Mouse (Mus musculus) CH12.LX (cell line): ENCODE measurements around the gene Atp1a1. TPM values are rescaled to one million over a fixed set of nuclear protein-coding genes. Genes with fewer than 3 reads are reported as not detected.

Experiments
- DNase-seq: peaks from one replicate; pipeline ENCODE4 v3.0.0-alpha.2; 2013; ENCODE audit errors: extremely low read depth
- H3K27ac ChIP-seq: 2 replicates; pipeline ENCODE4 v1.5.1; 2012; ENCODE audit warnings: low read depth, mild to moderate bottlenecking, control low read depth, moderate library complexity; ENCODE audit not compliant: insufficient read depth
- H3K27me3 ChIP-seq: replicated peaks from 2 replicates; pipeline ENCODE3; 2012; ENCODE audit warnings: inconsistent platforms
- H3K36me3 ChIP-seq, 2 experiments: replicated peaks in 1 of 2; 2 replicates each; pipeline versions ENCODE3 to v1.6.1; 2012; ENCODE audit warnings: inconsistent platforms in 1 of 2, low read length in 1 of 2, mild to moderate bottlenecking in 1 of 2, mixed read lengths in 1 of 2, moderate library complexity in 1 of 2; ENCODE audit not compliant: control insufficient read depth in 1 of 2, insufficient read depth in 1 of 2
- H3K4me1 ChIP-seq, 2 experiments: 2 replicates each; pipeline ENCODE4 v1.6.1; 2012; ENCODE audit warnings: inconsistent platforms in 1 of 2, moderate library complexity in 1 of 2; ENCODE audit not compliant: insufficient read depth in 2 of 2, control insufficient read depth in 1 of 2
- H3K4me2 ChIP-seq: 2 replicates; pipeline ENCODE4 v1.6.1; 2012; ENCODE audit warnings: low read depth, mild to moderate bottlenecking, control low read depth; ENCODE audit not compliant: poor library complexity, insufficient read depth, severe bottlenecking
- H3K4me3 ChIP-seq, 3 experiments: fragments of 150-350 bp in 1 of 3; sonication (generic) in 1 of 3; replicated peaks in 1 of 3; 2 replicates each; pipeline versions ENCODE3 to v1.5.1; 2011 to 2012; ENCODE audit warnings: low read depth in 2 of 3, low read length in 2 of 3, mild to moderate bottlenecking in 2 of 3, moderate library complexity in 2 of 3, control low read depth in 1 of 3, improper control_type of control experiment in 1 of 3, inconsistent platforms in 1 of 3, mixed read lengths in 1 of 3; ENCODE audit not compliant: poor library complexity in 1 of 3
- H3K79me2 ChIP-seq: replicated peaks from 2 replicates; pipeline ENCODE4 v1.6.1; 2012; ENCODE audit warnings: mild to moderate bottlenecking, moderate library complexity; ENCODE audit not compliant: control insufficient read depth, poor library complexity, insufficient read depth, severe bottlenecking; ENCODE audit errors: extremely low read depth
- H3K9ac ChIP-seq: 2 replicates; pipeline ENCODE4 v1.6.1; 2012; ENCODE audit warnings: low read depth, mild to moderate bottlenecking, control low read depth, moderate library complexity; ENCODE audit not compliant: insufficient read depth
- H3K9me3 ChIP-seq: replicated peaks from 2 replicates; pipeline ENCODE3; 2012; ENCODE audit warnings: low read length, inconsistent platforms, mixed read lengths
- BHLHE40 ChIP-seq: IDR thresholded peaks from 2 replicates; pipeline ENCODE4 v1.6.1; 2011; ENCODE audit warnings: mild to moderate bottlenecking, low read depth, low read length, improper control_type of control experiment
- CHD1 ChIP-seq: IDR thresholded peaks from 2 replicates; pipeline ENCODE4 v1.6.1; 2012; ENCODE audit warnings: low read depth, low read length, improper control_type of control experiment, inconsistent platforms
- CHD2 ChIP-seq: IDR thresholded peaks from 2 replicates; pipeline ENCODE4 v1.6.1; 2011; ENCODE audit warnings: low read length, improper control_type of control experiment
- E2F4 ChIP-seq: IDR thresholded peaks from 2 replicates; pipeline ENCODE4 v1.6.1; 2011; ENCODE audit warnings: low read depth, low read length, improper control_type of control experiment; ENCODE audit not compliant: insufficient replicate concordance
- ELF1 ChIP-seq: IDR thresholded peaks from 2 replicates; pipeline ENCODE4 v1.6.1; 2014; ENCODE audit warnings: low read depth, mild to moderate bottlenecking, inconsistent platforms, low read length, improper control_type of control experiment
- EP300 ChIP-seq: IDR thresholded peaks from 2 replicates; pipeline ENCODE4 v1.6.1; 2011; ENCODE audit warnings: low read length, improper control_type of control experiment
- ETS1 ChIP-seq: conservative IDR thresholded peaks from 2 replicates; pipeline ENCODE4 v1.6.1; 2012; ENCODE audit warnings: low read depth, mild to moderate bottlenecking, inconsistent platforms, low read length, improper control_type of control experiment, moderate library complexity
- KAT2A ChIP-seq: IDR thresholded peaks from 2 replicates; pipeline ENCODE4 v1.6.1; 2012; ENCODE audit warnings: low read length, improper control_type of control experiment, inconsistent platforms; ENCODE audit not compliant: insufficient replicate concordance
- MAFK ChIP-seq: IDR thresholded peaks from 2 replicates; pipeline ENCODE4 v1.6.1; 2011; ENCODE audit warnings: low read length, improper control_type of control experiment; ENCODE audit not compliant: insufficient replicate concordance
- MEF2A ChIP-seq: IDR thresholded peaks from 2 replicates; pipeline ENCODE4 v1.6.1; 2014; ENCODE audit warnings: low read depth, mild to moderate bottlenecking, inconsistent platforms, low read length, improper control_type of control experiment, borderline replicate concordance
- MXI1 ChIP-seq: IDR thresholded peaks from 2 replicates; pipeline ENCODE4 v1.6.1; 2011; ENCODE audit warnings: mild to moderate bottlenecking, low read depth, low read length, improper control_type of control experiment
- MYC ChIP-seq: IDR thresholded peaks from 2 replicates; pipeline ENCODE4 v1.6.1; 2011; ENCODE audit warnings: low read depth, mild to moderate bottlenecking, improper control_type of control experiment, low read length
- PAX5 ChIP-seq: IDR thresholded peaks from 2 replicates; pipeline ENCODE4 v1.6.1; 2012; ENCODE audit warnings: low read length, inconsistent platforms, mixed read lengths
- POLR2AphosphoS2 ChIP-seq: IDR thresholded peaks from 2 replicates; pipeline ENCODE4 v1.6.1; 2011; ENCODE audit warnings: low read depth, low read length, improper control_type of control experiment
- RCOR1 ChIP-seq: conservative IDR thresholded peaks from 2 replicates; pipeline ENCODE4 v1.6.1; 2012; ENCODE audit warnings: low read depth, mild to moderate bottlenecking, inconsistent platforms, low read length, improper control_type of control experiment
- SIN3A ChIP-seq: IDR thresholded peaks from 2 replicates; pipeline ENCODE4 v1.6.1; 2012; ENCODE audit warnings: low read length, improper control_type of control experiment, inconsistent platforms
- SMC3 ChIP-seq: IDR thresholded peaks from 2 replicates; pipeline ENCODE4 v1.6.1; 2011; ENCODE audit warnings: low read depth, low read length, improper control_type of control experiment
- TBP ChIP-seq: conservative IDR thresholded peaks from 2 replicates; pipeline ENCODE4 v1.6.1; 2011; ENCODE audit warnings: low read depth, low read length, improper control_type of control experiment
- ZC3H11A ChIP-seq: IDR thresholded peaks from 2 replicates; pipeline ENCODE4 v1.6.1; 2012; ENCODE audit warnings: low read depth, mild to moderate bottlenecking, inconsistent platforms, low read length, improper control_type of control experiment
- ZKSCAN1 ChIP-seq: IDR thresholded peaks from 2 replicates; pipeline ENCODE4 v1.6.1; 2012; ENCODE audit warnings: low read depth, inconsistent platforms, low read length, improper control_type of control experiment, borderline replicate concordance
- ZMIZ1 ChIP-seq: IDR thresholded peaks from 2 replicates; pipeline ENCODE4 v1.6.1; 2012; ENCODE audit warnings: low read depth, mild to moderate bottlenecking, inconsistent platforms, low read length, improper control_type of control experiment
- ZNF384 ChIP-seq: IDR thresholded peaks from 2 replicates; pipeline ENCODE4 v1.6.1; 2012; ENCODE audit warnings: low read depth, low read length, improper control_type of control experiment, inconsistent platforms
- dilution Hi-C: fragments of 300-500 bp; cut with MboI; formaldehyde crosslinking; loops from 2 replicates; pipeline ENCODE4 v1.14.3; 2020; ENCODE audit warnings: low sequenced_read_pairs; ENCODE audit not compliant: extremely low pct_unique_long_range_greater_than_20kb, extremely low pct_ligation_motif_present
- in situ Hi-C: fragments of 300-500 bp; cut with MboI; formaldehyde crosslinking; loops from 3 replicates; pipeline ENCODE4 v1.14.3; 2019; ENCODE audit warnings: low sequenced_read_pairs, low pct_ligation_motif_present, low pct_unique_long_range_greater_than_20kb, mixed read lengths
- polyA plus RNA-seq: library from polyadenylated mRNA; unstranded; fragments of >175 nt; gene quantifications from 2 replicates; pipeline ENCODE4 v1.2.1, GENCODE M21; 2012; ENCODE audit warnings: low read depth; ENCODE audit not compliant: insufficient read length
- total RNA-seq, 2 experiments: library from RNA; depleted of rRNA; stranded (reverse); fragments of 300-350 nt in 1 of 2; fragments of >200 nt in 1 of 2; gene quantifications; 2 replicates each; pipeline ENCODE4 v1.2.3; 2012 to 2014

Atp1a1 gene
- total and polyA plus RNA-seq, 3 experiments, result 215 to 337 (median 219) TPM

GRCm38 (mm10) chr3:101609302-101609701, 4.8 kb upstream of the Atp1a1 start:
- H3K27ac ChIP-seq, result no peak overlapping the region
- H3K4me2 ChIP-seq, result no peak overlapping the region
- TF ChIP-seq CHD1 (no peak), ETS1 (no peak), EP300 (no peak), BHLHE40 (no peak), ELF1 (no peak), TBP (no peak)
- DNase-seq, result no peak
- dilution Hi-C loops, result no loop called here
- H3K4me3 ChIP-seq, result no peak overlapping the region
- H3K4me1 ChIP-seq, result peaks cover 2 to 15% of the 10 kb centered on the region in 2 experiments; a peak in 3 of 4 replicates
- no peak overlapping the region for H3K9ac ChIP-seq
- no peaks in the 10 kb centered on the region for H3K27me3 ChIP-seq
- in situ Hi-C loops, result no loop called here
- no peaks in the 10 kb centered on the region for H3K36me3 ChIP-seq
- no peaks in the 10 kb centered on the region for H3K79me2 ChIP-seq
- H3K9me3 ChIP-seq, result no peaks in the 10 kb centered on the region

GRCm38 (mm10) chr3:101606861-101607455, 2.5 kb upstream of the Atp1a1 start:
- TF ChIP-seq CHD2 (no peak), EP300 (no peak)
- Histone ChIP-seq H3K79me2 (peaks cover 16% of the 10 kb centered on the region), H3K27me3 (no peaks in the 10 kb centered on the region), H3K9me3 (no peaks in the 10 kb centered on the region), H3K4me1 (peaks cover 2 to 23% of the 10 kb centered on the region in 2 experiments; a peak in 2 of 4 replicates), H3K4me2 (no peak overlapping the region), H3K9ac (no peak overlapping the region), H3K27ac (no peak overlapping the region), H3K36me3 (no peaks in the 10 kb centered on the region), H3K4me3 (no peak overlapping the region)
- DNase-seq, result no peak
- dilution Hi-C loops, result no loop called here
- in situ Hi-C loops, result no loop called here

- H3K9me3 ChIP-seq, result no peaks in the 10 kb centered on the region
- 0 out of 2 replicates have a peak overlapping the region, but pooled peaks have one; percentile 57 for H3K4me2 ChIP-seq
- no peak for TF ChIP-seq MAFK
- no peak for TF ChIP-seq SIN3A
- TF ChIP-seq ZKSCAN1, result no peak
- TF ChIP-seq PAX5, result no peak
- TF ChIP-seq RCOR1, result no peak
- no peak for TF ChIP-seq CHD2
- no peak for TF ChIP-seq E2F4
- no peak for TF ChIP-seq MEF2A
- TF ChIP-seq MYC, result no peak
- TF ChIP-seq KAT2A, result no peak
- TF ChIP-seq BHLHE40, result no peak
- TF ChIP-seq ZC3H11A, result no peak
- no peak for TF ChIP-seq TBP
- no peak for TF ChIP-seq ETS1
- TF ChIP-seq MXI1, result no peak
- TF ChIP-seq ZNF384, result no peak
- TF ChIP-seq ZMIZ1, result no peak
- TF ChIP-seq SMC3, result no peak
- TF ChIP-seq CHD1, result no peak
- TF ChIP-seq POLR2AphosphoS2, result no peak
- dilution Hi-C loops, result no loop called here
- no peaks in the 10 kb centered on the region for H3K36me3 ChIP-seq
- in situ Hi-C loops, result no loop called here
- H3K27ac ChIP-seq, result no peak overlapping the region
- H3K27me3 ChIP-seq, result no peaks in the 10 kb centered on the region
- peaks cover 29% of the 10 kb centered on the region for H3K79me2 ChIP-seq
- no peak overlapping the region for H3K9ac ChIP-seq
- H3K4me3 ChIP-seq, result no peak overlapping the region
- H3K4me1 ChIP-seq, result peaks cover 5 to 35% of the 10 kb centered on the region in 2 experiments; a peak in 2 of 4 replicates
- DNase-seq, result no peak
Measured at GRCm38 (mm10) chr3:101605721-101606120, 1.2 kb upstream of the Atp1a1 start.
